Mouse (Mus musculus): ENCODE data around the gene 1110002E22Rik. TPM values are rescaled to one million over a fixed set of nuclear protein-coding genes. Genes with fewer than 3 reads are reported as not detected.
A peak's percentile ranks its signal among the peaks of the same experiment; 100 is the strongest.

Gene 1110002E22Rik
- total and polyA plus RNA-seq, 3 experiments, result under 0.01 to 0.03 TPM; not detected in 1

GRCm38 (mm10) chr3:138022003-138022402 lies 42.8 kb upstream of the 1110002E22Rik start:
- DNase-seq (ENCODE audit: low read depth, low spot score), result peak; percentile 57
- no peak overlapping the region for H3K9ac ChIP-seq (ENCODE audit: control insufficient read depth, low read depth, low read length, poor library complexity, severe bottlenecking)
- H3K4me3 ChIP-seq (ENCODE audit: control insufficient read depth in 1 of 2, insufficient read depth in 1 of 2, low read depth in 2 of 2, low read length in 2 of 2), result no peak overlapping the region
- no peaks in the 10 kb centered on the region for H3K27me3 ChIP-seq (ENCODE audit: control insufficient read depth in 1 of 2, insufficient read depth in 2 of 2, low read length in 2 of 2)
- peaks cover 0 to 7% of the 10 kb centered on the region in 2 experiments; a peak in 2 of 4 replicates for H3K36me3 ChIP-seq (ENCODE audit: control insufficient read depth in 1 of 2, insufficient read depth in 2 of 2, low read length in 2 of 2)
- no peaks in the 10 kb centered on the region for H3K9me3 ChIP-seq (replicated peaks; ENCODE audit: insufficient read depth, low read length)
- H3K4me1 ChIP-seq (ENCODE audit: control insufficient read depth in 1 of 2, insufficient read depth in 2 of 2, low read length in 2 of 2), result peaks cover 7 to 9% of the 10 kb centered on the region in 2 experiments; a peak in 3 of 4 replicates
- no peaks in the 10 kb centered on the region for H3K79me2 ChIP-seq (ENCODE audit: control insufficient read depth, insufficient read depth, low read length, poor library complexity)
- peak overlapping the region; percentile 19 for H3K27ac ChIP-seq (ENCODE audit: control insufficient read depth, low read depth, low read length)
- TF ChIP-seq NELFE (IDR thresholded peaks at IDR 0.05; ENCODE audit: low read depth, low read length) (no peak), MYB (IDR thresholded peaks at IDR 0.05; ENCODE audit: low read depth, low read length) (peak; percentile 81), TBP (IDR thresholded peaks at IDR 0.05; ENCODE audit: low read depth, low read length) (no peak), E2F4 (IDR thresholded peaks at IDR 0.05; ENCODE audit: borderline replicate concordance, low read depth, low read length) (no peak), MAX (IDR thresholded peaks at IDR 0.05; ENCODE audit: low read length) (no peak), EP300 (IDR thresholded peaks at IDR 0.05; ENCODE audit: low read depth in 1 of 2, low read length in 2 of 2) (peak; percentile 84 to 92), UBTF (IDR thresholded peaks at IDR 0.05; ENCODE audit: borderline replicate concordance, insufficient read depth, low read depth, low read length) (no peak), ZNF384 (IDR thresholded peaks at IDR 0.05; ENCODE audit: low read depth, low read length) (peak; percentile 88), GABPA (IDR thresholded peaks at IDR 0.05; ENCODE audit: low read depth, low read length) (no peak), RCOR1 (IDR thresholded peaks at IDR 0.05; ENCODE audit: low read depth, low read length) (0 out of 2 replicates have a peak, but pooled peaks have one; percentile 62), MEF2A (IDR thresholded peaks at IDR 0.05; ENCODE audit: extremely low read depth, insufficient replicate concordance, low read depth, low read length, poor library complexity, severe bottlenecking) (no peak), RAD21 (IDR thresholded peaks at IDR 0.05; ENCODE audit: low read depth, low read length) (no peak), SMC3 (IDR thresholded peaks at IDR 0.05; ENCODE audit: low read depth, low read length) (no peak), CTCF (IDR thresholded peaks at IDR 0.05 in 2 of 3, conservative IDR thresholded peaks at IDR 0.05 in 1 of 3; ENCODE audit: control insufficient read depth in 1 of 3, insufficient read depth in 1 of 3, low read depth in 2 of 3, low read length in 3 of 3, poor library complexity in 1 of 3, severe bottlenecking in 1 of 3) (no peak), ZMIZ1 (IDR thresholded peaks at IDR 0.05; ENCODE audit: low read depth, low read length) (no peak), CHD1 (IDR thresholded peaks at IDR 0.05; ENCODE audit: low read depth, low read length) (no peak), ETS1 (IDR thresholded peaks at IDR 0.05; ENCODE audit: low read depth, low read length) (peak; percentile 88), ZKSCAN1 (IDR thresholded peaks at IDR 0.05; ENCODE audit: low read depth, low read length) (no peak), BHLHE40 (IDR thresholded peaks at IDR 0.05; ENCODE audit: borderline replicate concordance, low read depth, low read length) (no peak), MAZ (IDR thresholded peaks at IDR 0.05; ENCODE audit: low read depth, low read length) (no peak), JUND (IDR thresholded peaks at IDR 0.05; ENCODE audit: low read depth, low read length) (no peak), MAFK (IDR thresholded peaks at IDR 0.05; ENCODE audit: borderline replicate concordance, low read depth, low read length) (no peak), NRF1 (IDR thresholded peaks at IDR 0.05; ENCODE audit: insufficient read depth, low read depth, low read length, poor library complexity, severe bottlenecking) (no peak), KAT2A (conservative IDR thresholded peaks at IDR 0.05; ENCODE audit: low read depth, low read length) (no peak), CHD2 (IDR thresholded peaks at IDR 0.05; ENCODE audit: low read length) (no peak), POLR2A (IDR thresholded peaks at IDR 0.05; ENCODE audit: control insufficient read depth in 1 of 2, insufficient read depth in 1 of 2, low read depth in 1 of 2, low read length in 2 of 2, poor library complexity in 1 of 2) (no peak), ELF1 (IDR thresholded peaks at IDR 0.05; ENCODE audit: low read depth, low read length) (no peak), ZC3H11A (IDR thresholded peaks at IDR 0.05; ENCODE audit: low read depth, low read length) (no peak), SIN3A (IDR thresholded peaks at IDR 0.05; ENCODE audit: low read length) (peak; percentile 47), MYC (IDR thresholded peaks at IDR 0.05; ENCODE audit: low read depth, low read length) (no peak), GATA1 (IDR thresholded peaks at IDR 0.05; ENCODE audit: low read depth, low read length) (peak; percentile 63), POLR2AphosphoS2 (IDR thresholded peaks at IDR 0.05; ENCODE audit: low read length) (no peak), HCFC1 (IDR thresholded peaks at IDR 0.05; ENCODE audit: low read depth, low read length) (no peak), POLR2AphosphoS5 (IDR thresholded peaks at IDR 0.05; ENCODE audit: borderline replicate concordance, low read depth, low read length) (no peak), TAL1 (IDR thresholded peaks at IDR 0.05; ENCODE audit: low read length) (peak; percentile 48), MXI1 (IDR thresholded peaks at IDR 0.05; ENCODE audit: low read depth, low read length) (no peak), USF2 (IDR thresholded peaks at IDR 0.05; ENCODE audit: borderline replicate concordance in 1 of 2, insufficient read depth in 1 of 2, low read depth in 1 of 2, low read length in 2 of 2) (no peak), USF1 (IDR thresholded peaks at IDR 0.05; ENCODE audit: low read depth, low read length) (no peak)

Data from MEL (cell line).